Mouse (Mus musculus) intestine, embryonic 14.5 days (tissue): ENCODE measurements around the gene Ccser1. TPM values are rescaled to one million over a fixed set of nuclear protein-coding genes. Genes with fewer than 3 reads are reported as not detected.

ENCODE experiments used
- ATAC-seq: fragments of 200-750 bp; cut with Nextera tagmentation; replicated peaks from 2 replicates; pipeline ENCODE4 v1.8.0; 2017; ENCODE audit warnings: low read depth, moderate number of reproducible peaks, moderate TSS enrichment, moderate library complexity; ENCODE audit not compliant: low FRiP score, low TSS enrichment
- DNase-seq: peaks from one replicate; pipeline ENCODE4 v3.0.0-alpha.2; 2018; ENCODE audit warnings: low spot score
- H3K27ac ChIP-seq: fragments of 300-500 bp; sonication (generic); 2 replicates; pipeline ENCODE4 v1.5.1; 2014; ENCODE audit warnings: low read depth, mild to moderate bottlenecking, control low read depth
- H3K27me3 ChIP-seq: fragments of 300-500 bp; sonication (generic); replicated peaks from 2 replicates; pipeline ENCODE4 v1.6.1; 2014; ENCODE audit warnings: low read length, control low read depth; ENCODE audit not compliant: control insufficient read depth, insufficient read depth
- H3K36me3 ChIP-seq: fragments of 300-500 bp; sonication (generic); 2 replicates; pipeline ENCODE4 v1.6.1; 2014; ENCODE audit warnings: low read length, control low read depth; ENCODE audit not compliant: control insufficient read depth, insufficient read depth
- H3K4me1 ChIP-seq: fragments of 300-500 bp; sonication (generic); replicated peaks from 2 replicates; pipeline ENCODE4 v1.6.1; 2014; ENCODE audit warnings: low read length, control low read depth, mixed read lengths; ENCODE audit not compliant: control insufficient read depth, insufficient read depth
- H3K4me2 ChIP-seq: fragments of 300-500 bp; sonication (generic); 2 replicates; pipeline ENCODE4 v1.6.1; 2014; ENCODE audit warnings: low read length
- H3K4me3 ChIP-seq: fragments of 300-500 bp; sonication (generic); 2 replicates; pipeline ENCODE4 v1.5.1; 2014; ENCODE audit warnings: low read depth, low read length, control low read depth, mixed read lengths
- H3K9ac ChIP-seq: fragments of 300-500 bp; sonication (generic); 2 replicates; pipeline ENCODE4 v1.6.1; 2014; ENCODE audit warnings: mild to moderate bottlenecking, low read length
- H3K9me3 ChIP-seq: fragments of 300-500 bp; sonication (generic); 2 replicates; pipeline ENCODE4 v1.6.1; 2016; ENCODE audit warnings: low read length, control low read depth; ENCODE audit not compliant: control insufficient read depth
- WGBS: fragments of 180-500 bp; shearing (Covaris S2); extraction: QIAGEN DNeasy Blood & Tissue Kit; methylation state at CpG from one replicate; pipeline ENCODE4 v1.1.7; 2014; 5-methylcytosine and 5-hydroxymethylcytosine counted together
- polyA plus RNA-seq: library from polyadenylated mRNA; unstranded; fragments of >200 nt; fragmentation: Nextera tagmentation; extraction: Ambion mirVana; gene quantifications from 2 replicates; pipeline ENCODE4 v1.2.1, GENCODE M21; 2014

Gene Ccser1
- polyA plus RNA-seq, 1 experiment from 2014 or later, result 5.1 TPM

DNA sequence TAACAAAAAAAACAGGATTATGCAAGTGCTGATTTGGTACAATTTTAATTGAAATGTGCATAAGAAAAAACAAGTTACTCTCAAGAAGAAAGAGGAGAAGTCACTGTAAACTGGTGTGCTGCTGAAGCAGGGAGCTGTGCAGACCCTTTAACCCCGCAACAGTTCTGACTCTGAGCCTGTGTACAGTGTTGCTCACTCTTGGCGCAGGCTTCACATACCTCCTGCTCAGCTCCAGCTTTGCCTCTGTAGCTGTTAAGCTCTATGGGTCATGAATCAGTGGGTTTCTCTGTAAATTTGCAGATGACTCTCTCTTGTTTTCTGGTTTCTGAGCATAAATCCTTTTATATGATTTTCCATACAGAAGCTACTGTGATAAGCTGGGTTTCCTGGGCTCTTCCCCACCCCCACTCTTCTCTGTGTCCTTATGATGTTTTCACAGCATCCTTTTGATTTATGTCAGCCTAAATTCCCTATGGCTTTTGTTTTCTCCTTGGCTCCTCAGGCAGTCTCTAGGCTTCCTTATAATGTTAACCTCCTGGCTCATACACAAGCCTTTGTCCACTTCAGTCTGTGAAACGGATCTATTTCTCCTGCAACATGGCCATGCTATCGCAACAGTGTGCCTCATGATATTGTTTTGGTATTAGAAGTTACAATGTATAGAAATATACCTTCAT lies 30.1 kb downstream of the Ccser1 start:
- no peak overlapping the region for H3K27ac ChIP-seq
- no peaks in the 10 kb centered on the region for H3K36me3 ChIP-seq
- no peak overlapping the region for H3K9ac ChIP-seq
- WGBS, result 62% methylated on average over 4 of the region's 4 CpGs
- no peaks in the 10 kb centered on the region for H3K9me3 ChIP-seq
- DNase-seq, result no peak
- no peak overlapping the region for H3K4me3 ChIP-seq
- no peak for ATAC-seq
- H3K27me3 ChIP-seq, result no peaks in the 10 kb centered on the region
- no peak overlapping the region for H3K4me2 ChIP-seq
- H3K4me1 ChIP-seq, result no peaks in the 10 kb centered on the region

DNA sequence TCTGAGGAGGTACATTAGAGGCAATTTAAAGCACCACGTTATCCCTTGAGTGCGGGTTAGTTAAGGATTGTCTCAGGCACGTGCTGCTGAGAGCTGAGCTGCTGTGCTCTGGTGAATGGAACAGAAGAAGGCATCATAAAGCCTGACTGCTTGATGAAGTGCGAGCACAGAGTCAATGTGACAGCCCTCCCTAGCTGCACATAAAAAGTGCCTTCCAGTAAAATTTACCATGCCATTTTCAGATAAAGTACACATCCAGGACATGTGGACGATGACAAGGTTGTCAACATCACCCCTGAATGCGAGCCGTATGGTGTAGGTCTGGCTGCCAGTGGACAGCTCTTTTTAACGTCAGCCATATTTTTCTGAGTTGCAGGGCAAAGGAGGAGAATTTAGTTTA lies 35.6 kb downstream of the Ccser1 start:
- no peak overlapping the region for H3K4me3 ChIP-seq
- no peak overlapping the region for H3K27ac ChIP-seq
- no peaks in the 10 kb centered on the region for H3K36me3 ChIP-seq
- no peaks in the 10 kb centered on the region for H3K4me1 ChIP-seq
- H3K9ac ChIP-seq, result no peak overlapping the region
- DNase-seq (no peak), ATAC-seq (no peak)
- H3K4me2 ChIP-seq, result no peak overlapping the region
- WGBS, result 40% methylated on average over 8 of the region's 8 CpGs
- H3K27me3 ChIP-seq, result no peaks in the 10 kb centered on the region
- no peaks in the 10 kb centered on the region for H3K9me3 ChIP-seq

DNA sequence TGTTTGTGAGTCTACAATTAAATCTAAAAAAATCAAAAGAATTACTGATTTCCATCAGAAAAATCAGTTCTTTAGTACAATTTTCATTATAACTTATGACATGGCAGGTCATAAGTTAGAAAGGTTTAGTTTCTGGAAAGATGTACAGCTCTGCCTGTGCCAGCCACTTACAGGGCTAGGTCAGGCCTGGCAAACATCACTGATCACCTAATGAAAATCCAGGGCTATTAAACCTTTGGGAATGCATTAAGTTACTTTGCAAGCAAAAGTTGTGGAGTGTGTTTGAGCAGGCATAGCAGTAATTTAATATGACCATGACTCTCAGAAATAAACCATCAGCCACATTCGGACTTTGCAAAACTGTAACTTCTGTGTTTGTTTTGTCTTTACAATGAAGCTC lies 36.4 kb downstream of the Ccser1 start:
- Histone ChIP-seq H3K9me3 (no peaks in the 10 kb centered on the region), H3K36me3 (no peaks in the 10 kb centered on the region), H3K27ac (no peak overlapping the region), H3K4me1 (no peaks in the 10 kb centered on the region), H3K9ac (no peak overlapping the region), H3K4me2 (no peak overlapping the region), H3K4me3 (no peak overlapping the region), H3K27me3 (no peaks in the 10 kb centered on the region)
- no peak for ATAC-seq
- DNase-seq, result no peak
- 34% methylated on average over 1 of the region's 1 CpGs for WGBS

DNA sequence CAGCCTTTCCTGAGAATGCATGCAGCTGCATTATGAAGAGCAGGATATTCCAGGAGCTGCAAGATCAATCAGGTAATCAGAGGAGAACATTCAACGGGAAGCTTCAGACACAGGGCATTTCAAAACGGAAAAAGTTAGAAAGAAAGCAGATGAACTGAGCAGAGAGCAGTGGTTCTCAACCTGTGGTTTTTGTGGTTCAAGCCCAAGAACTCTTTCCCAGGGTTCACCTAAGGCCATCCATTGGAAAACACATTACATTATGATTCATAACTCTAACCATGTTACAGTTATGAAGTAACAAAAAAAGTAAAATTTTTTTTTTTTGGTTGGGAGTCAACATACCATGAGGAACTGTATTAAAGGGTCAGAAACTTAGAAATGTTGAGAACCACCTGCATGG lies 37.6 kb downstream of the Ccser1 start:
- no peaks in the 10 kb centered on the region for H3K4me1 ChIP-seq
- H3K9ac ChIP-seq, result no peak overlapping the region
- no peaks in the 10 kb centered on the region for H3K27me3 ChIP-seq
- no peak for DNase-seq
- H3K4me3 ChIP-seq, result no peak overlapping the region
- H3K9me3 ChIP-seq, result no peaks in the 10 kb centered on the region
- H3K4me2 ChIP-seq, result no peak overlapping the region
- no peak overlapping the region for H3K27ac ChIP-seq
- WGBS, result 49% methylated on average over 2 of the region's 2 CpGs
- no peaks in the 10 kb centered on the region for H3K36me3 ChIP-seq
- ATAC-seq, result no peak

DNA sequence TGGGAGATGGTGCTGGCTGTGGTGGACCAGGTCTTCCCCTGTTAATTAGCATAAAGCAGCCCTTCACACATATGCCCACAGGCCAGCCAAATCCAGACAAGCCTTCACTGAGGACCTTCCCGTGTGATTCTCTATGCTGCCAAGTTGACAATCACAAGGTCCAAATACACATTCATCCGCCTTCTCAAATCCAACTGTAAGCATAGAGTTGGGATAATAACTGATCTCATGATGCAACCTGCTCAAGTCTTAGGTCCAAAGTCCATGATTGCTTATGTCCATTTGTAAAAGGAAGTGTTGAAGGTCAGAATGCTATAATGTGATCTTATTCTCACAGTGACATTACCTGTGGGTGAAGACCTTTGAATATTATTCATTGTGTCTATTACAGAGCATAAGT lies 43.4 kb downstream of the Ccser1 start:
- no peaks in the 10 kb centered on the region for H3K36me3 ChIP-seq
- H3K9me3 ChIP-seq, result no peaks in the 10 kb centered on the region
- no peak overlapping the region for H3K4me2 ChIP-seq
- no peaks in the 10 kb centered on the region for H3K27me3 ChIP-seq
- ATAC-seq (no peak), DNase-seq (no peak)
- H3K27ac ChIP-seq, result no peak overlapping the region
- H3K4me3 ChIP-seq, result no peak overlapping the region
- H3K4me1 ChIP-seq, result no peaks in the 10 kb centered on the region
- H3K9ac ChIP-seq, result no peak overlapping the region
- 67% methylated on average over 2 of the region's 2 CpGs for WGBS

DNA sequence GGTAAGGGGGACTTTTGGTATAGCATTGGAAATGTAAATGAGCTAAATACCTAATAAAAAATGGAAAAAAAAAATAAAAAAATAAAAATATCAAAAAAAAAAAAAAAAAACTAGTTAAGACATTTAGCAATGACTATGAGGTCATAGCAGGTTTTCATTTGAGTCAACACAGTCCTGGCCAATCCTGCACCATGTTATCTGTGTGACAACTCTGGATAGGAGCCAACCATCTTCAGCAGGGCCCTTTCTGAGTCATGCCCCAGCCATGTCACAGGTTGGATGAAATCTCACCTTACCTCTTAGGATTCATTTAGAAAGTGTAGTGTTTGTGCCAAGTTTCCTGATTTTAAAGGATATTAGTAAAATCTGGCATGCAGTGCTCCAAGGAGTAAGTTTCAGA lies 45.2 kb downstream of the Ccser1 start:
- no peak for ATAC-seq

DNA sequence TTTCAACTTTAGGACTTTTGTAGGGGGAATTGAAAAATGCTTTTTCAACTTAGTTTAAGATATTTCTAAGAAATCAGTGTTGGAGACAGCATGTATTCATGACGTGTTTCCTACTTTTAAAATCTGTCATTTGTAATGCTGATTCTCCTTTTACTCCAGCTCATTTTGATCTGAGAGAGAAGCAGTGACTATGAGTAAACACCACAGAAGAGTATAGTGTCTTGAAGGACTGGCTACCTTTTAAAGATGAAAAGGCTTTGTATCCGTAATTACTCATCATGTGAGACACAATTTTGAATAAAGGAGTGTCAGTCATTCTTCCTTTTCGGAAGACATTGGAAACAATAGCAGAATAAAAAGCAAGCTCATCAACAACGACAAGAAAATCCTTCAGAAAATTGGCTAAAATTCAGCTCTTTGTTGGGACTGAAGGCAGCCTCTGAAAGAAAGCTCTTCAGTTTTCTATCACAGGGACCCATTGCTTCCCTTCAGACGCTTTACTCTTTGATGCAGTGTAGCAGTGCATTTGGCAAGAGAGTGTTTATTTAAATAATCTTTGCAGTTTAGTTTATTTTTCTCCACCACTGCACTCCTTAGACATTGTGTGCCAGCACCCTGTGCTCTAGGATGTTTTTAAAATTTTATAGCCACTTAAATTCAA lies 50.1 kb downstream of the Ccser1 start:
- WGBS, result 62% methylated on average over 5 of the region's 5 CpGs
- no peak for ATAC-seq
- no peak overlapping the region for H3K9ac ChIP-seq
- no peaks in the 10 kb centered on the region for H3K36me3 ChIP-seq
- no peak overlapping the region for H3K4me3 ChIP-seq
- H3K27ac ChIP-seq, result no peak overlapping the region
- H3K9me3 ChIP-seq, result no peaks in the 10 kb centered on the region
- H3K27me3 ChIP-seq, result no peaks in the 10 kb centered on the region
- H3K4me1 ChIP-seq, result 0 out of 2 replicates have a peak, but pooled peaks cover 3% of the 10 kb centered on the region
- DNase-seq, result no peak
- H3K4me2 ChIP-seq, result no peak overlapping the region

More for the DNA sequence above, 45.2 kb downstream of the Ccser1 start:
- no peaks in the 10 kb centered on the region for H3K36me3 ChIP-seq
- H3K4me1 ChIP-seq, result no peaks in the 10 kb centered on the region
- H3K27me3 ChIP-seq, result no peaks in the 10 kb centered on the region
- no peak overlapping the region for H3K4me3 ChIP-seq
- DNase-seq, result no peak
- H3K9me3 ChIP-seq, result no peaks in the 10 kb centered on the region
- no peak overlapping the region for H3K9ac ChIP-seq
- H3K27ac ChIP-seq, result no peak overlapping the region
- no peak overlapping the region for H3K4me2 ChIP-seq

DNA sequence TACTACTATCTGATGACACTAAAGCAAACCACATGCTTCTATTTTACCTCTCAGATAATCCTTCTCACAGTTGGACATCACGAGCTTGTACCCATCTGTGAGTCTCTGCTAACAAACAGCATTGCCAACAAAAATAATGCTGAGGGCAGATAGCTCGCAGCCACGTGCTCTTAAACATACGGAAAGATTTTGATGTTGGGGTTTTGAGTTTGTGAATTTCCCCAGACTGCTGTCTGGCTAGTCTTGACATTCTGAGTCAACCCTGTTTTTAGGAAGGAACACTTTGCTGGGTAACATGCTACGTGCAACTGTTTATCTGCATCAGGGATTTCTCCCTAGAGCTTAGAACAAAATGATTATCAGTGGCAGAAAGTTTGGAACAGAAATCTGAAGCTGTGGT lies 52.9 kb downstream of the Ccser1 start:
- DNase-seq (no peak), ATAC-seq (no peak)
- Histone ChIP-seq H3K27ac (no peak overlapping the region), H3K36me3 (no peaks in the 10 kb centered on the region), H3K4me3 (no peak overlapping the region), H3K4me2 (no peak overlapping the region), H3K27me3 (no peaks in the 10 kb centered on the region), H3K9ac (no peak overlapping the region), H3K9me3 (no peaks in the 10 kb centered on the region), H3K4me1 (0 out of 2 replicates have a peak, but pooled peaks cover 3% of the 10 kb centered on the region)
- WGBS, result 68% methylated on average over 5 of the region's 5 CpGs
